Mouse (Mus musculus): ENCODE data around the gene Krt222. TPM values are rescaled to one million over a fixed set of nuclear protein-coding genes. Genes with fewer than 3 reads are reported as not detected.
A peak's percentile ranks its signal among the peaks of the same experiment; 100 is the strongest.
"Not testable (repeated sequence)": the region's sequence is repeated elsewhere in the genome, so short reads cannot be mapped to it uniquely, and the experiment has no call there.

Gene Krt222
- polyA plus RNA-seq, 1 experiment from 2014 or later, result 0.18 TPM

- Histone ChIP-seq H3K27ac (replicated peaks; ENCODE audit: low read depth, low read length) (no peak overlapping the region), H3K4me1 (ENCODE audit: control insufficient read depth, insufficient read depth, low read length) (no peaks in the 10 kb centered on the region), H3K9ac (replicated peaks; ENCODE audit: low read length) (no peak overlapping the region), H3K27me3 (ENCODE audit: control insufficient read depth, insufficient read depth, low read length) (no peaks in the 10 kb centered on the region), H3K9me3 (replicated peaks; ENCODE audit: control insufficient read depth, low read length) (no peaks in the 10 kb centered on the region), H3K4me3 (ENCODE audit: low read depth, low read length) (no peak overlapping the region), H3K36me3 (replicated peaks; ENCODE audit: control insufficient read depth, insufficient read depth, low read depth, low read length) (no peaks in the 10 kb centered on the region), H3K4me2 (ENCODE audit: low read depth, low read length) (no peak overlapping the region)
- no peak for DNase-seq (ENCODE audit: low spot score)
- 78% methylated on average over 8 of the region's 8 CpGs for WGBS
- ATAC-seq (replicated peaks; ENCODE audit: insufficient number of reproducible peaks, low FRiP score, low TSS enrichment, low read depth), result no peak
These were observed 8.8 kb upstream of the Krt222 start for GRCm38 (mm10) chr11:99252671-99253070.

GRCm38 (mm10) chr11:99250666-99251065 is 6.8 kb upstream of the Krt222 start:
- ATAC-seq (replicated peaks; ENCODE audit: insufficient number of reproducible peaks, low FRiP score, low TSS enrichment, low read depth) (no peak), DNase-seq (ENCODE audit: low spot score) (no peak)
- Histone ChIP-seq H3K4me1 (ENCODE audit: control insufficient read depth, insufficient read depth, low read length) (no peaks in the 10 kb centered on the region), H3K9ac (replicated peaks; ENCODE audit: low read length) (no peak overlapping the region), H3K4me2 (ENCODE audit: low read depth, low read length) (no peak overlapping the region), H3K36me3 (replicated peaks; ENCODE audit: control insufficient read depth, insufficient read depth, low read depth, low read length) (no peaks in the 10 kb centered on the region), H3K4me3 (ENCODE audit: low read depth, low read length) (no peak overlapping the region), H3K9me3 (replicated peaks; ENCODE audit: control insufficient read depth, low read length) (no peaks in the 10 kb centered on the region), H3K27ac (replicated peaks; ENCODE audit: low read depth, low read length) (no peak overlapping the region), H3K27me3 (ENCODE audit: control insufficient read depth, insufficient read depth, low read length) (no peaks in the 10 kb centered on the region)
- 53% methylated on average over 3 of the region's 3 CpGs for WGBS

DNA sequence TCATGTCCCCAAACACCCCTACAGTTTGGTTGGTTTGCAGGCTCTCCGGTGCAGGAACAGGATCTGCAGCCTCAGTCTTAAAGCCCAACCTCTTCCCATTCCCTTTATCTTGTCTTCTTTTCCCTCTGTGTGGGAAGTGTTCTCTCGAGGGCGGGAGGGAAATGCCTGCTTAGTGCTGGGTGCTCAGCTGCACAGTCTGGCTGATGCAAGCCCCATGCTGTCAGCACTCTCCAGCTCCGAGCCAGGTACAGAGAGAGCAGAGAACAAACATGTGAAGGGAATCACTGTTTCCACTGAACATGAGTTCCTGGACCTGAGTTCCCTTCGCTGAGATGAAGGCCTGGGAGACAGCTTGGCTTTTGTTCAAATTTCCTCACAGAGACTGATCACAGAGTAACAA is 6.4 kb upstream of the Krt222 start:
- no peaks in the 10 kb centered on the region for H3K27me3 ChIP-seq (ENCODE audit: control insufficient read depth, insufficient read depth, low read length)
- no peak overlapping the region for H3K9ac ChIP-seq (replicated peaks; ENCODE audit: low read length)
- 58% methylated on average over 5 of the region's 5 CpGs for WGBS
- no peak overlapping the region for H3K27ac ChIP-seq (replicated peaks; ENCODE audit: low read depth, low read length)
- H3K36me3 ChIP-seq (replicated peaks; ENCODE audit: control insufficient read depth, insufficient read depth, low read depth, low read length), result no peaks in the 10 kb centered on the region
- no peaks in the 10 kb centered on the region for H3K4me1 ChIP-seq (ENCODE audit: control insufficient read depth, insufficient read depth, low read length)
- no peak overlapping the region for H3K4me3 ChIP-seq (ENCODE audit: low read depth, low read length)
- no peak overlapping the region for H3K4me2 ChIP-seq (ENCODE audit: low read depth, low read length)
- no peak for ATAC-seq (replicated peaks; ENCODE audit: insufficient number of reproducible peaks, low FRiP score, low TSS enrichment, low read depth)
- no peak for DNase-seq (ENCODE audit: low spot score)
- H3K9me3 ChIP-seq (replicated peaks; ENCODE audit: control insufficient read depth, low read length), result no peaks in the 10 kb centered on the region

- DNase-seq (ENCODE audit: low spot score) (peak; percentile 23), ATAC-seq (replicated peaks; ENCODE audit: insufficient number of reproducible peaks, low FRiP score, low TSS enrichment, low read depth) (no peak)
- Histone ChIP-seq H3K27ac (replicated peaks; ENCODE audit: low read depth, low read length) (no peak overlapping the region), H3K9me3 (replicated peaks; ENCODE audit: control insufficient read depth, low read length) (no peaks in the 10 kb centered on the region), H3K4me3 (ENCODE audit: low read depth, low read length) (no peak overlapping the region), H3K36me3 (replicated peaks; ENCODE audit: control insufficient read depth, insufficient read depth, low read depth, low read length) (no peaks in the 10 kb centered on the region), H3K4me1 (ENCODE audit: control insufficient read depth, insufficient read depth, low read length) (no peaks in the 10 kb centered on the region), H3K4me2 (ENCODE audit: low read depth, low read length) (no peak overlapping the region), H3K9ac (replicated peaks; ENCODE audit: low read length) (no peak overlapping the region), H3K27me3 (ENCODE audit: control insufficient read depth, insufficient read depth, low read length) (no peaks in the 10 kb centered on the region)
- 63% methylated on average over 4 of the region's 4 CpGs for WGBS
These were observed 5.2 kb upstream of the Krt222 start for GRCm38 (mm10) chr11:99249115-99249514.

GRCm38 (mm10) chr11:99247916-99248315 is 4.0 kb upstream of the Krt222 start:
- Histone ChIP-seq H3K9ac (replicated peaks; ENCODE audit: low read length) (no peak overlapping the region), H3K4me2 (ENCODE audit: low read depth, low read length) (no peak overlapping the region), H3K36me3 (replicated peaks; ENCODE audit: control insufficient read depth, insufficient read depth, low read depth, low read length) (no peaks in the 10 kb centered on the region), H3K4me1 (ENCODE audit: control insufficient read depth, insufficient read depth, low read length) (no peaks in the 10 kb centered on the region; the same call in 1 of the 2 replicates), H3K27ac (replicated peaks; ENCODE audit: low read depth, low read length) (no peak overlapping the region), H3K27me3 (ENCODE audit: control insufficient read depth, insufficient read depth, low read length) (no peaks in the 10 kb centered on the region), H3K4me3 (ENCODE audit: low read depth, low read length) (no peak overlapping the region), H3K9me3 (replicated peaks; ENCODE audit: control insufficient read depth, low read length) (no peaks in the 10 kb centered on the region)
- DNase-seq (ENCODE audit: low spot score), result no peak
- no peak for ATAC-seq (replicated peaks; ENCODE audit: insufficient number of reproducible peaks, low FRiP score, low TSS enrichment, low read depth)
- WGBS, result 93% methylated on average over 4 of the region's 4 CpGs

- H3K9ac ChIP-seq (replicated peaks; ENCODE audit: low read length); H3K4me3 ChIP-seq (ENCODE audit: low read depth, low read length): not testable (repeated sequence)
- WGBS, result 47% methylated on average over 3 of the region's 3 CpGs
These were observed 634 bp upstream of the Krt222 start for GRCm38 (mm10) chr11:99244519-99244918.

DNA sequence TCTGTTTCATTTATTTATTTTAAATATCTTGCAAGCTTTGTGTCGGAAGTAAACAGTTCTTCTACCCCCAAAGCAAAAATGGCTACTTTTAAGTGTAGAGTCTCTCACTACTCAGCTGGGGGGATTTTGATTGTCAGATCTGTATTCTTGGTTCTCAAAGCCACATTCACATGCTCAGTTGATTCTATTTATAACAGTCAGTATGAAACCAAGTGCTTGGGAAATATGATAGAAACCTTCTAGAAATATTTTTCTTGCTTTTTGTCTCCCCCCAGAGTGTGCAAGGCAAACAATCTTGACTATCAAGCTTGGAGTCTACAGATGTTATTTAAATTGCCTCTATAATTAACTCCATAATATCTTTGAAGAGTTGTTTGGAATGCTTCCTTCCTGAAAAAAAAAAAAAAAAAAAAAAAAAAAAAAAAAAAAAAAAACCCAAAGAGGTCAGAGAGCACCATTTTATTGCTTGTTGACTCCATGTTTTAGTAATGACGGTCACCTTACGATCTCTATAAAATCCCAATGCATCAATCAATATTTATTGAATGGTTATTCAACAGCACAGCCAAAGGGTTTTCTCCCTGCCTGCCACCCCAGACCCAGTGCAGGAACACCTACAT is 575 bp downstream of the Krt222 start:
- WGBS, result 77% methylated on average over 3 of the region's 3 CpGs
- H3K27me3 ChIP-seq (ENCODE audit: control insufficient read depth, insufficient read depth, low read length), result no peaks in the 10 kb centered on the region
- DNase-seq (ENCODE audit: low spot score), result no peak
- no peak for ATAC-seq (replicated peaks; ENCODE audit: insufficient number of reproducible peaks, low FRiP score, low TSS enrichment, low read depth)
- peak overlapping the region; percentile 32 for H3K4me2 ChIP-seq (ENCODE audit: low read depth, low read length)
- peak overlapping the region; percentile 10; the same call in 1 of the 2 replicates for H3K4me3 ChIP-seq (ENCODE audit: low read depth, low read length)
- no peaks in the 10 kb centered on the region for H3K9me3 ChIP-seq (replicated peaks; ENCODE audit: control insufficient read depth, low read length)
- H3K4me1 ChIP-seq (ENCODE audit: control insufficient read depth, insufficient read depth, low read length), result no peaks in the 10 kb centered on the region; the same call in 1 of the 2 replicates
- H3K9ac ChIP-seq (replicated peaks; ENCODE audit: low read length), result peak overlapping the region; percentile 26
- H3K36me3 ChIP-seq (replicated peaks; ENCODE audit: control insufficient read depth, insufficient read depth, low read depth, low read length), result no peaks in the 10 kb centered on the region
- H3K27ac ChIP-seq (replicated peaks; ENCODE audit: low read depth, low read length), result no peak overlapping the region

More at GRCm38 (mm10) chr11:99244519-99244918, 634 bp upstream of the Krt222 start:
- H3K9me3 ChIP-seq (replicated peaks; ENCODE audit: control insufficient read depth, low read length); H3K4me2 ChIP-seq (ENCODE audit: low read depth, low read length); DNase-seq (ENCODE audit: low spot score); H3K36me3 ChIP-seq (replicated peaks; ENCODE audit: control insufficient read depth, insufficient read depth, low read depth, low read length); H3K27me3 ChIP-seq (ENCODE audit: control insufficient read depth, insufficient read depth, low read length); H3K27ac ChIP-seq (replicated peaks; ENCODE audit: low read depth, low read length); H3K4me1 ChIP-seq (ENCODE audit: control insufficient read depth, insufficient read depth, low read length); ATAC-seq (replicated peaks; ENCODE audit: insufficient number of reproducible peaks, low FRiP score, low TSS enrichment, low read depth): not testable (repeated sequence)

DNA sequence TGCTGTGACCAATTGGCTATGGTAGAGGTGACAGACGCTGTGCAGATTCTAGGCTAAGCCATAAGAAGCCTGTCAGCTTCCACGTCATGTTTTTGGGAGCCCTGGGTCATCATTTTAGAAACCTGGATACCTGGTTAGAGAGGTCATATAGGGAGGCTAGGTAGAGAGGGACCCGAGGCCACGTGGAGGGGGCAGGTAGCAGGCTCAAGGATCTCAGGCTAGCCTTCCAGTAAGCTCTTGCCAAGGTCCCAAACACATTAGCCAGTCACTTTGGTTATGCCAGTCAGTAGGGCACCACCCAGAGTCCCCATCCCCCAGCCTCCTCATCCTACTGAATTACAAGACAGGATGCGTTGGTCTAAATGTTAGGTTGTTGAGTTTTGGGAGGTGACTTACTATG is 1.8 kb downstream of the Krt222 start:
- Histone ChIP-seq H3K36me3 (replicated peaks; ENCODE audit: control insufficient read depth, insufficient read depth, low read depth, low read length) (no peaks in the 10 kb centered on the region), H3K9me3 (replicated peaks; ENCODE audit: control insufficient read depth, low read length) (no peaks in the 10 kb centered on the region), H3K27me3 (ENCODE audit: control insufficient read depth, insufficient read depth, low read length) (no peaks in the 10 kb centered on the region), H3K27ac (replicated peaks; ENCODE audit: low read depth, low read length) (no peak overlapping the region), H3K9ac (replicated peaks; ENCODE audit: low read length) (no peak overlapping the region), H3K4me2 (ENCODE audit: low read depth, low read length) (no peak overlapping the region), H3K4me1 (ENCODE audit: control insufficient read depth, insufficient read depth, low read length) (no peaks in the 10 kb centered on the region; the same call in 1 of the 2 replicates), H3K4me3 (ENCODE audit: low read depth, low read length) (no peak overlapping the region)
- no peak for ATAC-seq (replicated peaks; ENCODE audit: insufficient number of reproducible peaks, low FRiP score, low TSS enrichment, low read depth)
- WGBS, result 78% methylated on average over 5 of the region's 5 CpGs
- DNase-seq (ENCODE audit: low spot score), result no peak

Measured in embryonic facial prominence, embryonic 11.5 days (tissue).